Mouse (Mus musculus) skeletal muscle tissue, adult 2 months (tissue): ENCODE data around the gene Ammecr1.

Experiments used
- DNase-seq: peaks from one replicate; pipeline ENCODE4 v3.0.0-alpha.2; 2012; ENCODE audit warnings: low read depth, low spot score

The Ammecr1 gene

GRCm38 (mm10) chrX:142829866-142830470 is 136.6 kb downstream of the Ammecr1 start:
- DNase-seq = no peak

- no peak for DNase-seq
Observed at GRCm38 (mm10) chrX:142829267-142829666, 137.3 kb downstream of the Ammecr1 start.

DNA sequence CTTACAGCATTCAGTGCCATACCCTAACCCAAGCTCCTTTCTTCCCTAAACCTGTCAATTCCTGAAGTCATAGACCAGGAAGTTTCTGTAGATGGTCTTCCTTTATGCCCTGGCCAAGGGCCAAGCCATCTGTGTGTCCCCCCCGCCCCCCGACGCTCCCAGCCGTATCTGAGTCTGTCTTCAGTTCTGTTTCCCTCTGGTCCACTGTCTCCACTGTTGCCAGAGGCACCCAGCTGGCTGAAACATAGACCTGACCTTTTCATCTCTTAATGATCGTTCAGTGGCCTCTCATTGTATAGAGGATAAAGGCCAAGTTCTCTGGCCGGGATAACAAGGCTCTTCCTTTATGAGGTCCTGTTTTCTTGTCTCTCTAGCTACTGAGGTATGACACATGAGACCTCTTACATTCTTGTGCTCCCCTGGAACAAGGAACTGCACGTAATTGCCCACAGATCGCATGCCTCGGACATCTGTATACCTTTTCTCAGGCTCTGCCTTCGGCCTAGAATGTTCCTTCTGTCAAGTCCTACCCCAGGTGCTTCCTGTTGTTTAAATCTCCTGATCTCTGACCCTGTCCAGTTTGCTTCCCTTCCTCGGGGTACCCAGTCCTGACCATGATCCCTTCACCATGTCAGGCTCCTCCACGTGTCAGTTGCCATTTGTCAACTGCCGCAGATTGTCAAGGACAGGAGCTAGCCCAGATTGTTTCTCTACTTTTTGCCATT is 138.2 kb downstream of the Ammecr1 start:
- no peak for DNase-seq

DNA sequence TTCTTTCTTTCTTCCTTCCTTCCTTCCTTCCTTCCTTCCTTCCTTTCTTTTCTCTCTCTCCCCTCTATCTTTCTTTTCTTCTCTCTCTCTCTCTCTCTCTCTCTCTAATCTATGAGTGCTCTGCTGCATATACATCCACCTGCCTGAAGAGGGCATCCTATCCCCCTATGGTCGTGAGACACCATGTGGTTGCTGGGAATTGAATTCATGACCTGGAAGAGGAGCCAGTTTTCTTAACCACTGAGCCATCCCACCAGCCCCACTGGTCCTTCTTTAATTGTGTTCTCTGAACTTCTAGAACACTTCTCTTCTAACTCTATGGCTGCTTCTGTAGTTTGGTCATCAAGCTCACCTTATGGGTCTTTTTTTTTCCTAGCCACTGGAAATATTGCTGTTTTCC is 138.9 kb downstream of the Ammecr1 start:
- no peak for DNase-seq

GRCm38 (mm10) chrX:142825309-142825708 is 141.2 kb downstream of the Ammecr1 start:
- DNase-seq = no peak

DNA sequence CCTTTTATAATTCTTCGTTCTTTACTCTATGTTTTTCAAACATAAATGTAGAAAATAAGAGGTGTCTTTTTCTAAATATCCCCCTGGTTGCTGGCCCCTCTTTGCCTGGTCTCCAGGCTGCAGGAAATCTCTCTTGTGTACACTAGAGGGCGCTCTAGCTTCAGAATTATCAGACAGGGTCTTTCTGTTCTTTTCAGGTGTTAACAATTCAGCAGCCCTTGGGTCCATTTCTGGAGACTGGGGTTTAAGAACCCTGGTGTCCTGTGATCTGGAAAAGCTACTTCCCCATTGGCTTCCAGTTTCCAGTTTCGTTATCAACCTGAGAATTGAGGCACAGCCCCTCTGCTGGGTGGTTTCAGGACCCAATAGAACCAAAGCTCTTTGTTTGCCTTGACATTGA is 144.7 kb downstream of the Ammecr1 start:
- no peak for DNase-seq

- DNase-seq = no peak
Observed at GRCm38 (mm10) chrX:142821239-142821638, 145.3 kb downstream of the Ammecr1 start.

- DNase-seq = peak; percentile 22
Observed at GRCm38 (mm10) chrX:142818057-142818682, 148.4 kb downstream of the Ammecr1 start.

GRCm38 (mm10) chrX:142813146-142813545 is 153.4 kb downstream of the Ammecr1 start:
- DNase-seq = no peak

DNA sequence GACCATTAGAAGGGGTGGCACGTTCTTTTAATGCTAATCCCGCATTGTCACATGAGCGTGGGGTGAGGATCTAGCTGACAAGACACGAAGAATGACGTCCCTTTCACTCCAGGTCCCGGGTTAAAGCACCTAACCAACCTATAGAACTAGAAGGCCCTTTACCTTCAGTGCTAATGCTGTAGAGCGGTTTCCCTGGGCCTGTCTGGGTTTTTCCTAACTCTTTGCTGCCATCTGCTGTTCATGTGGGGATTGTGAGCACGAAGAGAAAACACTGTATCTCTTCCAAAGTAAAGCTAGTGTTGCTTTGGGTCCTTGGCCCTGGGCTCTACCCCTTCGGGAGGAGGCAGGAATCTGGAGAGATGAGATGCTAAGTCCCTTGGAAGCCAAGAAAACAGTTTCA is 158.1 kb downstream of the Ammecr1 start:
- DNase-seq = peak; percentile 14

DNA sequence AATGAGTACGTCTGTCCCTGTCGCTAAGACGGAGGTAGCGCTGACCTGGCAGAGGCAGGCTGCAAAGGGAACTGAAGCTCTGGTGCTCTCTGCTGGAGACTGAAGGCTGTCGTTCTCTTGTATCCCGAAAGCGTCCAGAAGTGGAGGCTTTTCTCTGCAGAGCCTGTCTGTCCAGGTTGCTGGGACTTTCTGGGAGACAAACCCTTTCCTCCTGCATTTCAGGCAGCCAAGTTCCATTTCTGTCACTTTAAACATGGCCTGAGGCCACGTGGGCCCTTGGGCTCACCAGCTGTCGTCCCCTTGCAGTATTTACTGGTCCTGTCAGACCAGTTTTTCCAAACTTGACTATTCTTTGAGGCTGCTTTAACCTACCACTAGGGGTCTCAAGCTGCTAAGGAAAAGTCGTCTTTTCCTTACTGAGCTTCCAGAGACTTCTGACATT is 159.9 kb downstream of the Ammecr1 start:
- no peak for DNase-seq

- DNase-seq = no peak
Observed at GRCm38 (mm10) chrX:142806126-142806525, 160.4 kb downstream of the Ammecr1 start.

DNA sequence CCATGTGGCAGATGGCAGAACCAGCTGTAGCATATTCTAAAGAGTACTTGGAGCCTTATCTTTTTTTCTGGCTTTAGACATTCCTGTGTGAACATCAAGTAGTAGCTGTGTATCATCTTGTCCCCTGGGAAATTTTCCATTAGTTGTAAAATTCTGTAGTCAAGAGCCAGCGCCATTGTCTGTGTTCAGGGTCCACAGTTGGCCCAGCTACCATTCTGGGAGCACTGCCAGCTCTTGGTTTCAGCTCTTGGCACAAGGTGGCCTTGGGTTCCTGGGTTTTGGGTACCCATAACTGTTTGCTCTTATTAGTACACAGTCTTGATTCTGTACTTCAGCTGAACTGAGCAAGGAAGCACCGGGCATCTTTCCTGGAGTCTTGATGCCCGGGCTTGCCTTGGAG is 161.9 kb downstream of the Ammecr1 start:
- no peak for DNase-seq
